Mouse (Mus musculus) embryo, embryonic 11 days (tissue): ENCODE measurements around the gene Inhbb.
A peak's percentile ranks its signal among the peaks of the same experiment; 100 is the strongest.

Experiments
- DNase-seq: peaks from one replicate; pipeline ENCODE4 v3.0.0-alpha.2; 2015

Inhbb gene

DNA sequence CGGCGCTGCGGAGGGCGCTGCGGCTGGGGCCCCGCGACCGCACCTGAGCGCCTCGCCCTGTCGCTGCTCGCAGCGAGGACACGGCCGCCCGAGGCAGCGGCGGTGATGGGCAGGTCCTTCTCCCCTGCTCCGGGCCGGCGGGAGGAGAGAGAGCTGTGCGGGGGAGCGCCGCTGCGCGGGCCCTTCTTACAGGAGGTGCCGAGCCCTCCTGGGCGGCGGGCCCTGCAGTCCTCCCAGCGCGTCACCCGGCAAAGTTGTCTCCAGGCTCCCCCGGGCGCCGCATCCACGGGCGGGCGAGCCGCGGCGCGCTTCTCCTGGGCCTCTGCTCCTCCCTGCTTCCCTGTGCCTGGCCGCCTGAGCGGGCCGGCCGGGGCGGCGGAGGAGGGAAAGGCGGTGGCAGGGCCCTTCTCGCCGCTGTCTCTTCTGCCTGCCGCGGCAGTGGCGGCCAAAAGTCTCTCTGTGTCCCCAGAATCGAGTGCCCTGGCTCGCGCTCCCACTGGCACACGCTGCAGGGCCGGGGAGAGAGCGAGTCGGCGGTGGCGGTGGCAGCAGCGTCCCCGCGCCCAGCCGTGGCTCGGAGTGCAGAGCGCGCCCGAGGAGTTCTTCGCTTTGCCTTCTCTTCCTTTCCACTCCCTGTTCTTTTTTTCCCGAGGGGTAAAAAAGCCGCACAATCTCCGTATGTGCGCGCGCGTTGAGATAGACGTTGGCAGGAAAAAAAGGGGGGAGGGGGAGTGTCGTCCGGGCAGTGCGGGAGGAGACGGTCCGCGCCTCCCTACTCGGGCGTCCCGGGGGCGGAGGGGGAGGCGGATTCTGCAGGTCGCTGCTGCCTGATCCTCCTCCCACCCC lies at the start of gene Inhbb:
TSS of gene Inhbb (minus strand) at position 673 of the 846 bp plus-strand sequence.
- DNase-seq: peak; percentile 61

DNA sequence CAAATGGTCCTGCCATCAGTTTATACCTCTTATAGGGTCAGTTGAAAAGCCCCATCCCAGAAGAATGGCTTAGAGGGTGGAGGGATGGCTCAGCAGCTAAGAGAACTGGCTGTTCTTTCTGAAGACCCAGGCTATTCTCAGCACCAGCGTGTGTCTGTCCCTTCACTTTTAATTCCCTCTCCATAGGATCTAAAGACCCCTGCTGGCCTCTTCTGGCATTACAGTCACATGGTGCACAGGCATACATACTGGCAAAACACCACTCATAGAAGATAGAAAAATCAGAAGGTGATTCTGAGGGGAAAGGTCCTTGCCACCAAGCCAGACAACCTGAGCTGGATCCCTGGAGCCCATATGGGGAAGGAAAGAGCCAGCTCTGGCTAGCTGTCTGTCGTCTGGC lies 41.3 kb upstream of the Inhbb start:
- DNase-seq: peak; percentile 68

DNA sequence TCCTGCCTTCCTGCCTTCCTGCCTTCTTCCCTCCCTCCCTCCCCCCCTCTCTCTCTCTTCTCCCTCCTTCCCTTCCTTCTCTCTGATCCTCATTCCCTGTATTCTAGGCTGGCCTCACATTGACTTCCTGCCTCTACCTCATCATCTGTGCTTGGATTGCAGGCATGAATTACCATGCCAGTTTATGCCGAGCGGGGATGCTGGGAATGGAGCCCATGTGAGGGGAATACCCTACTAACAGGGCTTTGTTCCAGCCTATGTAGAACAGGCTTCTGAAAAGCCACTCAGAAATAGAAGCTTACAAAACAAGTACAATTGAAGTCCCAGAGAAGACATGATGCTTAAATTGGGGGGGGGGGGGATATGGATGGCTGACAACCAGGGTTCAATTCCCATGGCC lies 38.0 kb upstream of the Inhbb start:
- no peak for DNase-seq

DNA sequence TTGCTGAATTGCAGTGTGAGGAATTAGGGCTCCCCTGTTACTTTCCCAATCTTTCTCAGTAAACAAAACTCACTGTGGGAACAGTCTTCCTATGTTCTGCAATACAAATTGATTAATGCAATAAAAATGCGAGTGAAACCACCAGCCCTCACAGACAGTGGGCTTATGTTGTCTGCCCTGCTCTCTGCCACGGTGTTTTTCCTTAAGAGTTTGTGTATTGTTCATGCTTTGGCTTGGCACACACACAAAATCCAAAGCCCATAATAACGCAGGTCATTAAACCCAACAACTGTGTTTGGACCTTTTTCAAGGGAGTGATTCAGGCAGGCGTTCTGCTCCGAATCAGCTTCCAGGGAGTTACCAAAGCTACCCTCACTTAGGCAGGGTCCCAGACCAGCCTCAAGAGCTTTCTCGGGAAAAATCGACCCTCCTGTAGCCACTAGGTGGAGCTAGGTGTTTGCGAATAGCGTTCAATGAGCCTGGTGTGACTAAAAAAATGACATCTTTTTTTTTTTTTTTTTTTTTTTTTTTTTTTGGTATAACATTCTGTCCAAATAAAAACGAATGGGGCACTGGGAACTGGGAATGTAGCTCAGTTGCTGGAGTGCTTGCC lies 36.1 kb upstream of the Inhbb start:
- DNase-seq: peak; percentile 86

DNA sequence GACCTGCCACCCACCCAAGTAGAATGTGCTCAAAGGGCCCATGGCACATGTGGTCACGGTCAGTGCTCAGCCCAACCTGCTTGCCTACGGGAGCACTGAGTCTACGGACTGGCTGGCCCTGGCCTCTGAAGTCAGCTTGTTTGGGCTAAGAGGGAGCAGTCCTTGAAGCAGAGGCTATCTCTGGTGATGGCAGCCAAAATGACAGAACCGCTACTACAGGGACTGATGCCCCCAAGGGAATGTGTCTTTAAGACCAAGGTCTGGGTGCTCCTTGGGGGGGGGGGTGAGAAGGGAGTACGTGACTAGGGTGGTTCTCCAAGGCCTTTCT lies 35.4 kb upstream of the Inhbb start:
- DNase-seq: no peak

DNA sequence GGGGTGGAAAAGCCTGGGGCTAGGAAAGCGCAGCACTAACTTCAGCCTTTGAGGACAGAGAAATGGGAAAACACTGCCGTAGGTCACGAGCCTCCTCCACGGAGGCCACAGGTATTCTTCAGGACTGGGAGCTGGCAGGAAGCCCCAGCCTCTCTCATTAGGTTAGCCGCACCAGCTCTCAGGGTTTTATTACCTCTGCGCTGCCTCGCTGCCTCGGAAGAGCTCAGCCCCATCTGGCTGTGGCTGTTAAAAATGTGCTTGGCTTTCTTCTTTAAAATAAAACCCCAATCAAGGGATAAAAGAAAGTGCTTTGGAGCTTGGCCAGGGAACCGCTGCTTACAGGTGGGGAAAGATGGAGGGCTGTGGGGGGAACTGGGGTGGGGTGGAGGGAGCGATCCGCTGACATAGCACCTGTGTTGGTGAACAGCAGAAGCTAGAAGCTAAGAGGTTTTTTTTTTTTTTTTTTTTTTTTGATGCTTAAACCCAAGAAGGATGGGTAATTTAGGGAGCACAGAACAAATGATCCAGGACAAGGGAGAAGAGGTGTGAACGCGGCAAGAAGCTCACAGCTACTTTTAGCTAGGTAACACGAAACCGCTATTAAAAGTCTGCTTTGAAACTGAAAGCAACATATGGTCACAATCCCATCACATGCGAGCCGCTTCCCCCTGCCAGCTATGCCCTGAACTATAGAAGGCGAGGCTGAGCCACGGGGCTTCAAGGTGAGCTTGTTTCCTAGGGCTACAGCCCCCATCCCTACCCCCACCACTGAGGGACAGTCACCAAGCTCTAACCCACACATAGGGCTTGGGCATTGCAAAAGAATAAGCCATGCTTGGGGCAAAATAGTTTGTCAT lies 34.9 kb upstream of the Inhbb start:
- peak; percentile 31 for DNase-seq

DNA sequence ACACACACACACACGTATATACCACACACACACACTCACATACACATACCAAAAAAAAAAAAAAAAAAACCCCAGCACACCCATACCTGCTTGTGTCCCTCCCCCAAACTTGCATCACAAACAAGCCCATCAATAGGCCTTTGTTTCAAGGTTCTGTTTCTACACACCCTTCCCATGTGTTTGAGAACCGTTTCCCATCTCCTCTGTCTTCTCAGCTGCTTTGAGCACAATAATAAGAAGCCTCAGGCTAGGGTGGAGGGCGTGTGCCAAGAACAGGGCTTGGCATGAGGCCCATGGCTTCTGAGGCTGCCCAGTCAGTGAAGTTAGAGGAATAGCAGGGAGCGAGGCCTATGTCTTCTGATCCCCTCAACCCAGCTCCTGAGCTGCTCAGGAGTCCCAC lies 31.7 kb upstream of the Inhbb start:
- DNase-seq: no peak

DNA sequence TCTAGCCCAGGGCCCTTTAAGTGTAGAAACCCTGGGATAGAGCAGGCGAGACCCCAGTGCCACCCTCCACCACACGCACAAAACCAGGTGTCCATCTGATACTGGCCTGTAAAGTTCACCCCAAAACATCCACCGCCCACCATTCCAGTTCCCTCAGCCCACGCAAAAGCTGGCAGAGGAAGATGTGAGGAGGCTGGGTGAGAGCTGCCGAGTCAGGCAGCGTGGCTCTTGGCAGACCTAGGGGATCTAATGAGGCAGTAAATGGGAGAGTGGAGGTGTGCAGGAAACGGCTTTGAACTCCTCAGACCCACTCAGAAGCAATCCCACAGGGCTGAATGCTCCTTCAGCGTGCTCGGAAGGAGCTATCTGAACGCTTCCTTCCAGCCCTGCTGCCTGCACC lies 29.4 kb upstream of the Inhbb start:
- no peak for DNase-seq

DNA sequence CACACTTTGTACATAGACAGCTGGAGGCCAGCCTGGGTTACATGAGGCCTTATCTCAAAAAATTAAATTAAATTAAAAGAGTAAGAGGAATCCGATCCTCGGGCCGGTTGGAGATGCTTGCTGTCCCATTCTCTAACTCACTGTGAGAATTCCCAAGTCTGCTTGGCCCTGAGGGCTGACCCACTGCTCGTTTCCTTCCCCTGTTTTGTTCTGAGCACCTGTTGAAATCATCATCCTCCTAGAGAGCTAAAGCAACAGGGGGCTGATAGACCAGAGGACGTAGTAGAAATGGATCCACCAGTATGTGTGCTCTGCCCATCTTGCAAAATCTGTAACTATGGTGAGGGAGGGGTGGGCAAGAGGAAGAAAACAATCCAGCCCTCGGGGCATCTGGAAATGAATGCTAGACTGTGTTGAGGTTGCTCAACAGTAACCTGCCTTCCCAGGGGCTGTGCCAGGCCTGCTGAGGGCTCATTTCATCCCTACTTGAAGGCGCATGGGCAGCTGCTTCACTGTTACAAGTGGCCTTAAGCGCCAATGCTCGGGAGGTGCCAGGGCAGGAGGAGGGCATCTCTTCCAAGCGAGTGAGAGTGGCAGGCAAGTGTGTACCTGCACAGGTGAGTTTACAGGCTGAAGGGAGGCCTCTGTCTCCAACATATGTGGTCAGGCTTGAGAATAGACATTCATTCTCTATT lies 28.8 kb upstream of the Inhbb start:
- no peak for DNase-seq

DNA sequence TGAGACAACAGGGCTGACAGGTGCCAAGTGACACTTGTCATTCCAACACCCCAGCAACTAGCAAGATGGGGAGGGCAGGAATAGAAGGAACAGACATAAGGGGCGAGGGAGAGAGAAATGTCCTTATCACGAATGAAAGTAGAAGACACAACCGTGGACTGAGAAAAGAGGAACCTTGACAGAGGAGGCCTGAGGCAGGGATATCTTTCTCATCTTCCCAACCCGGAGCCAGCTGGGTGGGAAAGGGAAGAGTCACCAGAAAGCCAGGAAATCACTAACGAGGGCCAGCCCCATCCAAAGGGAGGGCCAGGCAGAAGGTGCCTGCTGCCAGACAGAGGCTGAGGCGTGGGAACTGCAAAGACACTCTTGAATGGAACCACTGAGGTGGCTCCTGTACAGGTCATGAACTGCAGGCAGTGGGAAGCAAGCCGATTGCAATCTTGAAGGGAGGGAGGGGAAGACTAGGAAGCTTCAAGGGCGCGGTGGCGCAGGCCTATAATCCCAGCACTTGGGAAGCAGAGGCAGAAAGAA lies 24.8 kb upstream of the Inhbb start:
- DNase-seq: no peak

DNA sequence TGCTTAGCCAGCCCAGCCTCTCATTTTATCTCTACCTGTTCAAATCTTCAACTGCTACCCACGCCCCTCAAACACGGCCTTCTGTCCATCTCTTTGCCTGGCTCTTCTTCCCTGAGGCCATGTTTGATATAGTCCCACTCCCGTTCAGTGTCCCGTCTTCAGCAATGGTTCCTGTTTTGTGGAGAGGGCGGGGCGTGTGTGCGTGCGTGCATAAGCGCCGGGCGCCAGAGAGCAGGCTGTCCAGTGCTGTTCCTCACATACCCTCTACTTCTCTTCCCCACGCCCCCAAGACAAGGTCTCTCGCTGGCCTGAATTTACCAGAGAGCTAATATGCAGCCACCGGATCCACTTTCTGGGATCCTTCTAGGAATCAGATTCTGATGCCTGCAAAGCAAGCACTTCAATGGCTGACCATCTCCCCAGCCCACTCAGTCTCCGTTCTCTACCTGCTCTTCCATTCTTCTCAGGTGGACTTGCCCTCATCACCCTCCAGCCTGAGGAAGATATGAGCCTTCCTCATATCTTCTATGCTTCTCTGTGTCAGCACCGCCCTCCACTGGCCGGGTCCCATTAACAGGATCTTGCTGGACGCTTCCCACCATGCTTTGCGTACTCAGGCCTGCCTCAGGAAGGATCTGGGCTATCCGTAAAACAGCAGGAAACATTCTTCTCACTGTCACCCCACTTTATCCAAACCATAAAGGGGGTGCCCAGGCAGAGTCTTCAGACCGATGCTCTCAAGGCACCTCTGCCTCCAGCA lies 21.7 kb upstream of the Inhbb start:
- DNase-seq: no peak

DNA sequence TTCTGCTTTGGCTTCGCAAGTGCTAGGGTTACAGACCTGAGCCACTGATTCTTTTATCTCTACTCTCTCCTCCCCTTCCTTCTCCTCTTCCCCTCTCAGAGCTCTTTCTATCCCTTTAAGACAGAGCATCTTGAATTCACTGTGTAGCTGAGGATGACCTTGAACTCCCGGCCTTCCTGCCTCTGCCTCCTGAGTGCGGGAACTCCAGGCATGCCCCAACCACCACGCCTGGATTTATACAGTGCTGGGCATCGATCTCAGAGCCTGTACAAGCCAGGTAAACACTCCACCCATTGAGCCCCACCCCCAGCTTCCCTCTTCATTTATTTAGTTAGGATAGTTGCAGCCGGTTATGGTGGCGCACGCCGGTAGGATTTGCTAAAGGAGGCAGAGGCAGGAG lies 20.9 kb upstream of the Inhbb start:
- no peak for DNase-seq

DNA sequence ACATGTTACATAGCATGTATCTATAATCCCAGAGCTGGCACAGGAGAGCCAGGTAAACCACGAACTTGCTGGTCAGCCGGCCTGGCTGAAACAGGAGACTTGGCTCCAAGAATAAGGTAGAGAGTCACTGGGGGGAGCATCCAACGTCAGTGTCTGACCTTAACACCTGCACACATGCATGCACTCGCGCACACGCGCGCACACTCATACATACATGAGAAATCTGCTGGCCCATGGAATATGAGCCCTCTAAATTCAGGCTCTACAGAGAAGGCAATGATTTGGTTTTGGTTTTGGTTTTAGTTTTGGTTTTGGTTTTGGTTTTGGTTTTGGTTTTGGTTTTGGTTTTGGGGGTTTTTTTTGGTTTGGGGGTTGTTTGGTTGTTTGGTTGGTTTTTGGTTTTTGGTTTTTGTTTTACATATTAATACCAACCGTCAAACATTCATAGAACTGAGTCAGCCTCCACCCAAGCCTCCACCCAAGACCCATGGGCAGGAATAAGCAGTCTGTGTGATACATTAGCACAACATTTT lies 16.1 kb upstream of the Inhbb start:
- DNase-seq: no peak

DNA sequence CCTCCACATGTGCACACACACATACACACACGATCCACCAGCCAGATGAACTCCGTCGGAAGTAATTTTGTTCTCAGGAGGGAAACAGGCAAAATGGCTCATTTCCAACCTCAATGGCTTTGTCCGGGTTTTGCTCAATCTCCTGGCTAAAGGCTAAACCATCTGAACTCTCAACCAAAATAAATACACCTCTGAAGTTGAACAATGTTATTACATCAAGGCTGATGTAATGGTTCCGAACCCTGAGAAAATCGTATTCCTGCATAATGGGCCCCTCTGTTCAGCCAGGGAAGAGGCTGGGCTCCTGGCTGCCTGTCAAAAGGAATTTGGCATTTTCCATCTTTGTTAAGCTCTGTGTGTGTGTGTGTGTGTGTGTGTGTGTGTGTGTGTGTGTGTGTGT lies 15.4 kb upstream of the Inhbb start:
- DNase-seq: no peak

DNA sequence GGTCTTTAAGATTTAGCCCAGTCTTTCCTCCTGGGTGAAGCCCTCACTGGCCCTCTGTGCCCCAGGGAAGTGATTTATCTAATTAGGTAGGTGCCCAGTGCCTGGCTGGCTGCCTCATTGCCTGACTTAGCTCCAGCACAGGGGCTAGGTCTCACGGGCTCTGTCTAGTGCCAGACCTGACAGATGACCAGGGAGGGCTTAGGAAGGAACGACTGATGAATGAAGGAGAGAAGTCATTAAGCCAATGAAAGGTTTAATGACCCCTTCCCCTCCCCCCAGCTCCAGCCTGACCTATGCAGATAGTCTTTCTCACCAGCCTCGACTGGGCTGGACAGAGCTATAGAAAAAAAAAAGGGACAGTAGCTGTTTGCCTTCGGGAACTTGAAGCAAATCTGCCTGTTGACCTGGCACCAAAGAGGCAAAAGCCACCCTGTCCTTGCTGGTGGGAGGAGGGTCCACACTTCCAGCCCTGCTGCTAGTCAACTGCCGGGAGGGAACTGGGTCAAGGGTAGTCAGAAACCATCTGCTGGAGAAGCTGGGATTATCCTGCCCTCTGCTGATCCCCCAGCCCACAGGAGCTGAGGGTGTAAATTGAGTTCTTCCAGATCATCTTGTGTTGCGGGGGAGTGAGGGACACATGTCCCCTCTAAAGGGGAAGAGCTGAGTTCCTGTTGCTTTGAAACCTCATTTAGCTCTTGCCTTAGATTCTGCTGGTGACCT lies 2.3 kb upstream of the Inhbb start:
- DNase-seq: no peak

DNA sequence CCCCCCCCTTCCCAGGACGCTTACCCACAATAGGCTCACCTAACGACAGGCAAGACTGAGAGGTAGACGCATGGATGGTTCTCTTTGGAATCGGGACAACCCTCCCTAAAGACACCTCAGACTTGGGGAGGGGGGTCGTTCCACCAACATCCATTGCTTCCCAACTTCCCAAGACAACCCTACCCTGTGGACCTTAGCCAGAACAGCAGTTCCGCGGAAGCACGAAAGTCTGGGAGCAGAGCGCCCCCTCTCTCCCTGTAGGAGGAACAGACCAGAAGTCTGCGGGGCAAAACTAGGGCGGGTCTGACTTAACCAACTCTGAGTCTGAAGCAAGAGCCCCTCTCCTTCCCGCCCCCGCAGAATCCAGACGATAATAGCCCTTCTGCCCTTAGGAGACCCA lies 1.5 kb upstream of the Inhbb start:
- DNase-seq: peak; percentile 66

DNA sequence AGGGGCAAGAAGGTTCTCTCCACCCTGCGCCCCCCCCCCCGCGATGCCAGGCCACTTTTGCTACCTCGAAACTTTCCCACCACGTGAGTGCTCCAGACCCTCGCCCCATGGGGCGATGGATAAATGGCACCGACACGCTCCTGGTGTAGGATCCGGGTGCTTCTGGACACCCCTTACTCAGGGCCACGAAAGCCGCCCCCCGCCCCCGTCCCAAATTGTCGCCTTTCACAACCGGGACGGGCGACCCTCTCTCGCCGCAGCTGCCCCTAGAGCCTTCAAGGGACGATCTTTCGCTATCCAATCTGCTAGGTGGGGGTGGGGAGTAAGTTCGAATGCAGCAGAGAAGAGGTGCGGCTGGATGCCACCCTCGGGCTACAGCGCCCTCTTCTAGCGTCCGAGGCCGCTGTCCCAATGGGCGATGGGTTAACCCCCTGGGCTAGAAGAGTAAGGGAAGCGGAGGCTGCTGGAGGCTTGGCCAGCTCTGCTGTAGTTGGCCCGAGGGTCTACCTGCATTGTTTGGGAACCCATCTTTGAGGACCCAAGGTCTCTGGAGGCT lies 490 bp upstream of the Inhbb start:
- peak; percentile 36 for DNase-seq

DNA sequence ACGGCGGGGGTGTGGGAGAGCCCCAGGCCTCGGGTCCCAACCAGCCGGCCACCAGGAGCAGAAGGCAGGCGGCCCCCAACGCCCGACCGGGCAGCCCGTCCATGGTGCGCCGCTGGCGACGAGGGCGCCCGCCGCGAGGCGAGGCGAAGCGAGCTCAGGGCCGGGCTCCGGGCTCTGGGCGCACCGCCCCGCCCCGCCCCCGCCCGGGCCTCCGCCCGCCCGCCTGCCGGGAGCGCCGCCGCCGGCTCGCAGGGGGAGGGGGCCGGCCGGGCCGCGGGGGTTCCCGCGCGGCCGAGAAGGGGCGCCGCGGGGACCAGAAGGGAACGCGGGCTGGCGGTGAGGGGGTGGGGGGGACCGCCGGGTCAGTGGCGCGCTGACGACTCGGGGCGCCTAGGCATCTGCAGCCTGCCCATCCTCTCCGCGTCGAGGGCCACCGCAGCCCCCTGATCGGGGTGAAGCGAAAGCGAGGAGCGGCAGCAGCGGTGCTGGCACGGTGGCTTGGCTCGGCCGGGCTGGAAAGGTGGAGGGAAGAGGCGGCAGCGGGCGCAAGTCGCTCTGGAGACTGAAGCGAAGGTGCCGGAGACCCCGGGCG lies 968 bp downstream of the Inhbb start:
- DNase-seq: peak; percentile 65

DNA sequence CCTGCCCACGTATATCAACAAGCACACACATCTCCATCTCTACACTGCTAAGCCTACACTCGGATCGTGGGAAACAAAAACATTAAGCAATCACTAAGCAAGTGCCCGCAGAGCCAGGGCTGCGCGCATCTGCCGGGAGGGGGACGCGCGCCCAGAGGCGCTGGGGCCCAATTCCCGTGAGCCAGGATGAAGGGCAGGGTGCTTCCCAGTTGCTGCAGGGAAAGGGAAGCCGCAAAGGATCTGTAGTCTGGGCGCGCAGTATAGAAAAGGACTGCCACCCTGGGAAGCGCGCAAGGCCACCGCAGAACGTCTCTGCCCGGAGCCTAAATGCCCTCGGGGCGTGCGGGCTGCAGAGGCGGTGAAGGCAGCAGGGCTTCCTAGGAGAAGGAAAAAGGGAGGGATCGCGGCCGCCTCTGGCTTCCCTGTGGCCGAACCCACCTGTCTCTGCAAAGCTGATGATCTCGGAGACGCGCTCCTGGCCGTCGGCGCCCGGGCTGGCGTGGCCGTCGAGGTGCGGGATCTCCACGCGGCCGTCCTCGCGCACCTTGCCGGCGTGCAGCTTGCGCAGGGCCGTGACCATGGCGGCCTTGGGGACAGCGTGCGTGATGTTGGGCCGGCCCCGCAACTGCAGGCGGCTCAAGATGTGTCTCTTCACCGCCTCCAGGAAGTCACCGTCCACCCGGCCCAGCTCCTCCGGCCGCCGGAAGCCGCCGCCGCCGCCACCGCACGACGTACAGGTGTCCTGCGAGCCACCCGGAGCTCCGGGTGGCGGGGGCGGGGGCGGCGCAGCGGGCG lies 1.7 kb downstream of the Inhbb start:
- no peak for DNase-seq
